Mouse (Mus musculus): Measurements from ENCODE around the gene Klhl23.

DNA sequence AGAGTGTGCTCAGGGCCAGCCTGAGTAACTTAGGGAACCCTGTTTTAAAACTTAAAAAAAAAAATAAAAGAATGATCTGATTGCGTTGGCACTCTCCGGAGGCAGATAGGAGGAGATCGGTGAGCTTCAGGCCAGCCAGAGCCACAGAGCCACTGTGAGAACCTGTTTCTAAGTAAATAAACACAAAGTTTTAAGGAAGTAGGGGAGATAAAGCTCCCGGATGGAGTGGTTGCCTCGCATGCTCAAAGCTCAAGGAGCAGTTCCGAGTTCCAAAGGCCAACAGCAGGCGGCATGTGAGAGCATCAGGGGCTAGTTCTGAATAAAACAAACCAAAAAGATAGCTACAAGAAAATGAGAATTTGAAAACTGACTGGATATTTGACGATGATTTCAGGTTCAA, 34.6 kb downstream of the Klhl23 start:
- TF ChIP-seq CTCF (IDR thresholded peaks at IDR 0.05; ENCODE audit: low read depth), result peak; percentile 67
- no peak for TF ChIP-seq EP300 (optimal IDR thresholded peaks at IDR 0.05)
